Mouse (Mus musculus): Measurements from ENCODE around the gene Il17ra. TPM values are rescaled to one million over a fixed set of nuclear protein-coding genes. Genes with fewer than 3 reads are reported as not detected.

Il17ra gene
- polyA plus RNA-seq, 1 experiment from 2014 or later = 4.1 TPM

DNA sequence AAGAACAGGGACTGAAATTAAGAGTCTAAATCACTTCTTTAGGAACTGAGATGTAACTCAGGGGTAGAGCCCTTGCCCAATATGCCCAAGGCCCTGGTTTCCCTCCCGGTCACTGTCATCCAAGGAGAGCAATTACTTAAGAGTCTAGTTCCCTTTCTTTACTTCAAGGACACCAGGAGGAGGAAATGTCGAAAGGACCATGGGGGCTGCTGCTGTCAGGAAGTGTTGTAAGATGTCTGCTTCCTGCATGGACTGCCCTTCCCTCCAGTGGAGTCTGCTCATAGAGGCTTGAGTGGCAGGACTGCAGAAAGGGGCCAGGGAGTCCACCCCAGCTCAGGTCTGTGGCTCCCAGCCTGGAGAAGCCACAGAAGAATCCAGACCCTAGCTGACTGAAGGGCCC, 16.3 kb downstream of the Il17ra start:
- Histone ChIP-seq H3K36me3 (replicated peaks) (peaks cover 11% of the 10 kb centered on the region), H3K4me3 (no peak overlapping the region), H3K27ac (no peak overlapping the region), H3K9me3 (no peaks in the 10 kb centered on the region), H3K27me3 (ENCODE audit: poor library complexity, severe bottlenecking) (no peaks in the 10 kb centered on the region), H3K4me1 (peaks cover 13% of the 10 kb centered on the region; the same call in 1 of the 2 replicates)
- WGBS = 90% methylated on average over 2 of the region's 2 CpGs
- DNase-seq (ENCODE audit: extremely low spot score, low spot score) = no peak

DNA sequence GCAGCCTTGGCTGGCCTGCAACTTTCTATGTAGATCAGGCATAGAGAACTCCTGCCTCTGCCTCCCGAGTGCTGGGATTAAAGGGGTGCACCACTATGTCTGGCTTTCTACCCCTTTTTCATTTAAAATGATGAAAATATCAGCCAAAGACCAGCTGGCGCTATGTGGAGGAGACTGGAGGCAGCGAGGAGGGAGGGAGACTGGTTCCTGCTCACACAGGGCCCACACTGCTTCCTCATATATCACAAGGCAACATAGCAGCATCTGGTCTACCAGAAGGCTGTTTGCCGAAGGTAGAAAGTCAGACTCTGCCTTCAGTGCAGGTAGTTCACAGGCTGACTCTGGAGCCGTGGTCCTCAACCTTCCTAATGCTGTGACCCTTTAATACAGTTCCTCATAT, 17.3 kb downstream of the Il17ra start:
- Histone ChIP-seq H3K27me3 (ENCODE audit: poor library complexity, severe bottlenecking) (no peaks in the 10 kb centered on the region), H3K27ac (no peak overlapping the region), H3K36me3 (replicated peaks) (peaks cover 11% of the 10 kb centered on the region), H3K9me3 (no peaks in the 10 kb centered on the region), H3K4me1 (peaks cover 13% of the 10 kb centered on the region; the same call in 1 of the 2 replicates), H3K4me3 (no peak overlapping the region)
- DNase-seq (ENCODE audit: extremely low spot score, low spot score) = no peak
- WGBS = 94% methylated on average over 5 of the region's 5 CpGs

DNA sequence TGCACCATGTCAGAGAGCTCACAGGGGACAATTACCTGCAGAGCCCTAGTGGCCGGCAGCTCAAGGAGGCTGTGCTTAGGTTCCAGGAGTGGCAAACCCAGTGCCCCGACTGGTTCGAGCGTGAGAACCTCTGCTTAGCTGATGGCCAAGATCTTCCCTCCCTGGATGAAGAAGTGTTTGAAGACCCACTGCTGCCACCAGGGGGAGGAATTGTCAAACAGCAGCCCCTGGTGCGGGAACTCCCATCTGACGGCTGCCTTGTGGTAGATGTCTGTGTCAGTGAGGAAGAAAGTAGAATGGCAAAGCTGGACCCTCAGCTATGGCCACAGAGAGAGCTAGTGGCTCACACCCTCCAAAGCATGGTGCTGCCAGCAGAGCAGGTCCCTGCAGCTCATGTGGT, 18.5 kb downstream of the Il17ra start:
- no peaks in the 10 kb centered on the region for H3K9me3 ChIP-seq
- peaks cover 11% of the 10 kb centered on the region for H3K36me3 ChIP-seq (replicated peaks)
- WGBS = 93% methylated on average over 6 of the region's 6 CpGs
- H3K27ac ChIP-seq = no peak overlapping the region
- H3K4me3 ChIP-seq = no peak overlapping the region
- H3K27me3 ChIP-seq (ENCODE audit: poor library complexity, severe bottlenecking) = no peaks in the 10 kb centered on the region
- DNase-seq (ENCODE audit: extremely low spot score, low spot score) = no peak
- peaks cover 13% of the 10 kb centered on the region; the same call in 1 of the 2 replicates for H3K4me1 ChIP-seq

DNA sequence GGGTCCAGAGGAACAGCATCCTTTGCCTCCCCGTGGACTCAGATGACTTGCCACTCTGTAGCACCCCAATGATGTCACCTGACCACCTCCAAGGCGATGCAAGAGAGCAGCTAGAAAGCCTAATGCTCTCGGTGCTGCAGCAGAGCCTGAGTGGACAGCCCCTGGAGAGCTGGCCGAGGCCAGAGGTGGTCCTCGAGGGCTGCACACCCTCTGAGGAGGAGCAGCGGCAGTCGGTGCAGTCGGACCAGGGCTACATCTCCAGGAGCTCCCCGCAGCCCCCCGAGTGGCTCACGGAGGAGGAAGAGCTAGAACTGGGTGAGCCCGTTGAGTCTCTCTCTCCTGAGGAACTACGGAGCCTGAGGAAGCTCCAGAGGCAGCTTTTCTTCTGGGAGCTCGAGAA, 19.0 kb downstream of the Il17ra start:
- 93% methylated on average over 14 of the region's 14 CpGs for WGBS
- Histone ChIP-seq H3K9me3 (no peaks in the 10 kb centered on the region), H3K36me3 (replicated peaks) (peaks cover 11% of the 10 kb centered on the region), H3K27me3 (ENCODE audit: poor library complexity, severe bottlenecking) (no peaks in the 10 kb centered on the region), H3K4me1 (peaks cover 13% of the 10 kb centered on the region; the same call in 1 of the 2 replicates), H3K27ac (no peak overlapping the region), H3K4me3 (no peak overlapping the region)
- no peak for DNase-seq (ENCODE audit: extremely low spot score, low spot score)

DNA sequence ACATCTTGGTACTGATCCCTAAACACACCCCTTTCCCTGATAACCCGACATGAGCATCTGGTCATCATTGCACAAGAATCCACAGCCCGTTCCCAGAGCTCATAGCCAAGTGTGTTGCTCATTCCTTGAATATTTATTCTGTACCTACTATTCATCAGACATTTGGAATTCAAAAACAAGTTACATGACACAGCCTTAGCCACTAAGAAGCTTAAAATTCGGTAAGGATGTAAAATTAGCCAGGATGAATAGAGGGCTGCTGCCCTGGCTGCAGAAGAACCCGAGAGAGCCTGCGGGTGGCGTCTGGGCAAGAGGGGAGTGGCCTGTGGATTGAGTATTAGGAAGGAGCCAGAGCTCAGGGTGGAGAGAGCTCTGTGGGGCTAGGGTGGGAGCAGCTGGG, 19.7 kb downstream of the Il17ra start:
- no peaks in the 10 kb centered on the region for H3K27me3 ChIP-seq (ENCODE audit: poor library complexity, severe bottlenecking)
- H3K36me3 ChIP-seq (replicated peaks) = peaks cover 11% of the 10 kb centered on the region
- no peak overlapping the region for H3K27ac ChIP-seq
- no peak overlapping the region for H3K4me3 ChIP-seq
- H3K9me3 ChIP-seq = no peaks in the 10 kb centered on the region
- 48% methylated on average over 6 of the region's 6 CpGs for WGBS
- DNase-seq (ENCODE audit: extremely low spot score, low spot score) = no peak
- peaks cover 13% of the 10 kb centered on the region; the same call in 1 of the 2 replicates for H3K4me1 ChIP-seq

DNA sequence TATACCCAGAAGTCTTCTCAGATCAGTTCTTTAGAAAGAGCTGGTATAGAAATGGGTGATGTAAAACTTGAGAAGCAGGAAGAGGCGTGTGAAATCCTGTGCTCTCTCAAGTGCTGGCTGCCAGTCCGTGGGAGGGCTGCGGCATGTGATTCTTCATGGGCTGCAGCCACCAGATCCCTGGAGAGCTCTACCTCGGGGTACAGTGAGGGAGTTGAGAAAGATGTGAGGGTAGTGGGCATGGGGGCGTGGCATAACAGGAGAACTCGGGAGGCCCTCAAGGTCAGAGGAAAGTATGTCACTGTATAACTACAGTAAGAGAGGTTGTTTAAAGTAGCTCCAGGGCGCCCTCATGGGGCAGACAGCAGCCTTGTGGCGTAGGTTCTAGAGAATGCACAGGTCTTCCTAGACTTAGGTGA, 20.2 kb downstream of the Il17ra start:
- Histone ChIP-seq H3K27ac (no peak overlapping the region), H3K36me3 (replicated peaks) (peaks cover 11% of the 10 kb centered on the region), H3K4me1 (peaks cover 13% of the 10 kb centered on the region; the same call in 1 of the 2 replicates), H3K9me3 (no peaks in the 10 kb centered on the region), H3K27me3 (ENCODE audit: poor library complexity, severe bottlenecking) (no peaks in the 10 kb centered on the region), H3K4me3 (no peak overlapping the region)
- no peak for DNase-seq (ENCODE audit: extremely low spot score, low spot score)
- 43% methylated on average over 8 of the region's 8 CpGs for WGBS

DNA sequence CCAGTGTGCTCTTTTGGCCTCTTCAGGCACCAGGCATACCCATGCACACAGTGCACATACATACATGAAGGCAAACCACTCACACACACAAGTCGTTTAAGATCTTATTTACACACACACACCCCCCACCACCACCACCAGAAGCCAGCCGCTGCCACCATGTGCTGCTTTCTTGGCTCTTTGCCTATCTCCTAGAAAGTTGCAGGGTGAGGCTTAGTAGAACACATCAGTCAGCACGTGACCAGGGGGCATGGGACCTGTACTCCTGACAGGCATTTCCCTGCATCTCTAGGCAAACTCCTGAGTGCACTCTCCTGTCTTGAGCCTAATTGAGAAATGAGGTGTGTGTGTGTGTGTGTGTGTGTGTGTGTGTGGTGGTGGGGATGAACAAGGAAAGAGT, 22.0 kb downstream of the Il17ra start:
- Histone ChIP-seq H3K36me3 (replicated peaks) (peaks cover 11% of the 10 kb centered on the region), H3K27me3 (ENCODE audit: poor library complexity, severe bottlenecking) (peaks cover 6% of the 10 kb centered on the region), H3K9me3 (no peaks in the 10 kb centered on the region), H3K4me3 (no peak overlapping the region), H3K27ac (no peak overlapping the region), H3K4me1 (peaks cover 13% of the 10 kb centered on the region; the same call in 1 of the 2 replicates)
- DNase-seq (ENCODE audit: extremely low spot score, low spot score) = no peak
- WGBS = 81% methylated on average over 3 of the region's 3 CpGs

DNA sequence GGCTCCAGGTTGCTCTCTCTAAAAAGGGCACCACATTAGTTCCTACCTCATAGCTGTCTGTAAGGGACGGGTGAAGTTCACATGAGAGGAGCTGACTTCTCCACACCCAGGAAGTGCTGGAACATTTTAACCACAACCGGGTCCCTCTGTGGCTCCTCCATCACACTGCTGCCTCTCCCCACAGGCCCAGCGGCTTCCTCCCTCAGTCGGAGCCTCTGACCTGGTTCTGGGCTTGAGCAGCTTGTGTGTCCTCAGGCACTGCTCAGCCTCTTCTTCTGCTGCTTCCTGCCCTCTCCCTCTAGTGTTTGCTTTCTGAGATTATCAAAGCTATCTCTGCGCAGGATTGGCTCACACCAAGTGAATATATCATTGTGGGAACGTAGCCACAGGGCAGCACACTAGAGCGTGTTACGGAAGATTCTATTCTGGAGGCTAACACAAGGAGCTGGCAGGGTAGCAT, 23.0 kb downstream of the Il17ra start:
- 81% methylated on average over 8 of the region's 8 CpGs for WGBS
- H3K9me3 ChIP-seq = no peaks in the 10 kb centered on the region
- H3K36me3 ChIP-seq (replicated peaks) = peaks cover 9% of the 10 kb centered on the region
- no peak overlapping the region for H3K4me3 ChIP-seq
- peaks cover 17% of the 10 kb centered on the region for H3K4me1 ChIP-seq
- DNase-seq (ENCODE audit: extremely low spot score, low spot score) = no peak
- peaks cover 16% of the 10 kb centered on the region for H3K27me3 ChIP-seq (ENCODE audit: poor library complexity, severe bottlenecking)
- no peak overlapping the region for H3K27ac ChIP-seq

DNA sequence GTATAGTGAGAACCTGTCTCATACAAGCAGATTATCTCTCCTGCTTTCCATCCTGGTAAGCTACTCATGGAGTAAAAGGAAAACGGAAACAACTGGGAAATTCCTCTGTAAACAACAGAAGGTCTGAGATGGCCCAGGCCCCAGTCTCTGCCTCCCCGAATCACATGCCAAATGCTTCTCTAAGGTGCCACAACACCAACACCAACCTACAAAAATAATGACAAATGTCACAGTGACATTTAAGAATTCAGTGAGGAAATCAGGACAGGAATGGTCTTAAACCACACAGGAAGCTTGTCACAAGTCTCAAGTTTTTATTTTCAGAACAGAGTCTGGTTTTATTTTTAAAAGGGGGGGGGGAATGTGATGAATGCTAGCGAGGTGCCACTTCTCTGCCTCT, 25.6 kb downstream of the Il17ra start:
- no peak for DNase-seq (ENCODE audit: extremely low spot score, low spot score)
- no peaks in the 10 kb centered on the region for H3K36me3 ChIP-seq (replicated peaks)
- no peak overlapping the region for H3K4me3 ChIP-seq
- H3K9me3 ChIP-seq = no peaks in the 10 kb centered on the region
- H3K27me3 ChIP-seq (ENCODE audit: poor library complexity, severe bottlenecking) = peaks cover 42% of the 10 kb centered on the region
- H3K27ac ChIP-seq = no peak overlapping the region
- 75% methylated on average over 3 of the region's 3 CpGs for WGBS
- H3K4me1 ChIP-seq = peaks cover 28% of the 10 kb centered on the region

DNA sequence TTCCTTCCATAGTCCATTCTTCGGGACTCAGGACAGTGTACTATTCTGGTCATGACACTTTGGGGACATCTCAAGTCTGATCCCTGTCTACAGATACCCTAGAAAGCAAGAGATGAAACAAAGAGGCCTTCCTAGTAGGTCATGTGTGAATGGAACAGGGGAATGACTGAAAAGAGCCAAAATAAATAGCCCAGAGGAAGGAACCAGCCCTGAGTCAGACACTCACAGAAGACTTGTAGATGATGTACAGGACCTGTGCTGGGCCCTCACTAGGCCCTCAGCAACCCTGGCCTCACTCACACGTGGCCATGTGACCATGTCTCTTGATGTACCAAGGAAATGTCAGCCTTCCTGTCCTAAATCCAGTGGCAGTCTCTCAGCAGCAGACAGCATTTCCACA, 26.4 kb downstream of the Il17ra start:
- H3K4me3 ChIP-seq = no peak overlapping the region
- DNase-seq (ENCODE audit: extremely low spot score, low spot score) = no peak
- peaks cover 37% of the 10 kb centered on the region for H3K4me1 ChIP-seq
- 66% methylated on average over 2 of the region's 2 CpGs for WGBS
- H3K27ac ChIP-seq = no peak overlapping the region
- no peaks in the 10 kb centered on the region for H3K9me3 ChIP-seq
- no peaks in the 10 kb centered on the region for H3K36me3 ChIP-seq (replicated peaks)
- H3K27me3 ChIP-seq (ENCODE audit: poor library complexity, severe bottlenecking) = peaks cover 50% of the 10 kb centered on the region

DNA sequence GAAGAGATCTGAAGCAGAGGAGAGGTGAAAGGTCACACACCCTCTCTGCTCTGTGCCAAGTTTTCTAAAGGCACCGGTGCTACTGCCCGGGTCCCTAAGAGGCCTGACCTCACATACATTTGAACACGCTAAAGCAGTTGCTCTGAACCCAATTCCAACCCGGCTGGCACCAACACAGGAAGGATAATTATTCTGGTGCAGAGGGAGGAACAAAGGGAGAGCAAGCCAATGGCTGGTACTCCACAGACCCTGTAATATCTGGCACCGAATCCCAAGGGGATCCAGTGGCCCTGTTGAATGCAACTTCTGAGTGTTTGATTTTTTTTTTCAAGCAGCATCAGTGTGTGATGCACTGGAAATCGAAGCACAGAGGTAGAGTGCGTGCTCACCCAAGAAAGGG, 28.0 kb downstream of the Il17ra start:
- H3K27ac ChIP-seq = no peak overlapping the region
- no peaks in the 10 kb centered on the region for H3K36me3 ChIP-seq (replicated peaks)
- no peak overlapping the region for H3K4me3 ChIP-seq
- DNase-seq (ENCODE audit: extremely low spot score, low spot score) = no peak
- no peaks in the 10 kb centered on the region for H3K9me3 ChIP-seq
- H3K27me3 ChIP-seq (ENCODE audit: poor library complexity, severe bottlenecking) = peaks cover 59% of the 10 kb centered on the region
- WGBS = 54% methylated on average over 7 of the region's 7 CpGs
- H3K4me1 ChIP-seq = peaks cover 40% of the 10 kb centered on the region

DNA sequence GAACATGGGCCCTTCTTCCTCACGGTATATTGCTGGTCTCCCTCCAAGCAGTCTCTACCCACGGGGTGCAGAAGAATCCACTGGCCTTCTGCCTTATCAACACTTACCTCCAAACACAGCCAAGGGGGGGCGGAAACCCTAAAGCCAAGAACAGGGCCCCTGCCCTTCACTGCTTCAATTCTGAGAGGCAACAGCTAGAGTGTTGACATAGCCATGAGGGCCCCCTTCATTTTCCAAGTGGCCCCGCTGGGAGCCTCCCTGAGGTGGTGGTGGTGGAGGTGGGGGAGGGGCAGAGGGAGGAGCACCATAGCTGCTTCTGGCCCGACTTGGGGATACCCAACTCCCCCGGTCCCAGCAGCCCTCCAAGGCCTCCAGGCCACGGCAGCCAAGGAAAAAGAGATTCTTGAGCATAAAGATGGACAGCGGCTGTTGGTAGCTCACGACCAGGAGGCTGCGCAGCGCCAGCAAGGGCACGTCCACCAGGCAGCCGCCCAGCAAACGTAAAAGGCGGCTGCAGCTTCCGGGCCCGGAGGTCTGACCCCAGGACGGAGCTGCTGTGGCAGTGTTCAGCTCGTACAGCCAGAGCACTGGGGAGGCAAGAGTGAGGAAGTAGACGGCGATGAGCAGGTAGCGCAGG, 28.9 kb downstream of the Il17ra start:
- peaks cover 59% of the 10 kb centered on the region for H3K27me3 ChIP-seq (ENCODE audit: poor library complexity, severe bottlenecking)
- H3K27ac ChIP-seq = 0 out of 2 replicates have a peak overlapping the region, but pooled peaks have one; percentile 16
- no peaks in the 10 kb centered on the region for H3K9me3 ChIP-seq
- H3K36me3 ChIP-seq (replicated peaks) = no peaks in the 10 kb centered on the region
- WGBS = 11% methylated on average over 22 of the region's 22 CpGs
- H3K4me3 ChIP-seq = peak overlapping the region; percentile 76
- H3K4me1 ChIP-seq = peaks cover 40% of the 10 kb centered on the region
- peak; percentile 21 for DNase-seq (ENCODE audit: extremely low spot score, low spot score)

DNA sequence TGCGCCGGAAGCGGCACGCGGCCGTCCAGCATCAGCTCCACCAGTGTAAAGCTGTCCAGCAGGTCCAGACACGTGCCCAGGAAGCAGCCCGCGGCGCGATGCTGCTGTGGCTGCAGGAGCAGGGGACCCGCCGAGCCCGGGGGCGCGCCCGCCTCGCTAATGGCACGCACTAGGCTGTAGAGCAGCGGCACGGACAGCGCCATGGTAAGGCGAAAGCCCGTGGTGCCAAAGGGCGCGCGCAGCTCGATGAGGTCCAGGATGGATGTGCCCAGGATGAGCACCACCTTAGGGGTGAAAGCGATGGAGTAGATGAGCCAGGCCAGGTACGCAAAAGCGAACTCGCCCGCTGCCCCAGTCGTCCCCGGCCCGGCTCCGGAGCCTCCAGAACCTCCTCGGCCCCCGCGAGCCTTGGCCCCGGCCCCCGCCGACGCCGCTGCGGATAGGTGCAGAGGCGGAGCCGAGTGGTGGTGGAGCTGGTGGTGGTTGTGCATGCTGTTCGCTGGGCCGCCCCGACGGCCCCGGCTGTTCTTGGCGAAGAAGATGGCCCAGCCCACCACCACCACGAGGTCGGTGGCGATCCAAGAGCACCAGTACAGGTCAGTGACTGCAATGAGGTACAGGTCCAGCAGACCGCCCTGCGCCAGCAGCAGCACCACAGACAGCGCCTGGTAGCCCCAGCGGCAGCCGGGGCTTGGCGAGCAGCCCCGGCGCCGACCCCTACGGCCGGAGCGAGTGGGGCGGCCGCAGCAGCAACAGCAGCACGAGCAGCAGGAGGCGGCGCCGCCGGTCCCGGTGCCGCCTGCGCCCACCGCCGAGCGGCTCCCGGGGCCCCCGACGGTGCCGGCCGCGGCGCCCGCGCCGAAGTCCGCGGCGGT, 29.7 kb downstream of the Il17ra start:
- no peaks in the 10 kb centered on the region for H3K36me3 ChIP-seq (replicated peaks)
- H3K27ac ChIP-seq = peak overlapping the region; percentile 88
- no peaks in the 10 kb centered on the region for H3K9me3 ChIP-seq
- peaks cover 59% of the 10 kb centered on the region for H3K27me3 ChIP-seq (ENCODE audit: poor library complexity, severe bottlenecking)
- WGBS = under 1% methylated on average over 95 of the region's 95 CpGs
- peak; percentile 44 for DNase-seq (ENCODE audit: extremely low spot score, low spot score)
- peaks cover 40% of the 10 kb centered on the region for H3K4me1 ChIP-seq
- H3K4me3 ChIP-seq = peak overlapping the region; percentile 76

All from forebrain, embryonic 10.5 days (tissue).